7 mouse cellular contexts compared by ENCODE assay signal in the genomic region with DNA sequence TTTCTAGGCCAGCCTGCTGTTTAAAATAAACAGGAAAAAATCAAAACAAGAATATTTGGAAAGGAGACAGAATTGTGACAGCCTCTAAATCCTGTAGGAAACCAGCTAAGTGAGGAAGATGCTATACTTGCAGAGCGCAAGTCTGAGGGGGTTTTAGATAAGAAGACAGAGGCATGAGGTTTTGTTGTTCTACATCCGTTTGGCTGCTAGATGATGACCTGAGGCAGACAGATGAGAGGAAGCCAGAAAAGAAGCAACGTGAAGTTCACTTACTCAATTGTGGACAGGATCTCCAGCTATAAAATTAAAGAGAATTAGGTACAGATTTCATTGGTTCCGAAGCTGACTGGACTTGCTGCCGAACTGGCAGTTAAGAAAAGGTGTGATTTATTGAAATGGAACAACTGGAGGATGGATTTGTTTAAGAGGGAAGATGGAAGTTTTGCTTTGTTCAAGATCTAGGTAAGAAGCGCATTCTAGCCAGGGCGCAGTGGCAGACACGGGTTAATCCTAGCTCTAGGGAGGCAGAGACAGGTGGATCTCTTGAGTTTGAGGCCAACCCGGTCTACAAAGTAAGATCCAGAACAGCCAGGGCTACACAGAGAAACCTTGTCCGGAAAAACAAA. TPM values are rescaled to one million over a fixed set of nuclear protein-coding genes. Genes with fewer than 3 reads are reported as not detected.
A peak's percentile ranks its signal among the peaks of the same experiment; 100 is the strongest.
DNase-seq lines count a peak whose midpoint lies in the region; ATAC-seq lines count a peak whose summit lies in the region.

No protein-coding gene starts in this region.

- H3K4me1 ChIP-seq in lung, embryonic 15.5 days = peaks cover 20% of the 10 kb centered on the region
- no peaks in the 10 kb centered on the region for H3K4me1 ChIP-seq in embryonic facial prominence, embryonic 11.5 days (ENCODE audit: control insufficient read depth, insufficient read depth, low read length)
- H3K4me1 ChIP-seq in neural tube, embryonic 13.5 days (replicated peaks) = peaks cover 23% of the 10 kb centered on the region

- peak overlapping the region; percentile 58 for H3K9ac ChIP-seq in lung, embryonic 15.5 days
- peak overlapping the region; percentile 80 for H3K9ac ChIP-seq in embryonic facial prominence, embryonic 11.5 days (replicated peaks; ENCODE audit: low read length)
- H3K9ac ChIP-seq in neural tube, embryonic 13.5 days = peak overlapping the region; percentile 76

- no peaks in the 10 kb centered on the region for H3K27me3 ChIP-seq in lung, embryonic 15.5 days
- H3K27me3 ChIP-seq in embryonic facial prominence, embryonic 11.5 days (ENCODE audit: control insufficient read depth, insufficient read depth, low read length) = no peaks in the 10 kb centered on the region
- H3K27me3 ChIP-seq in neural tube, embryonic 13.5 days = no peaks in the 10 kb centered on the region

- H3K4me2 ChIP-seq in lung, embryonic 15.5 days = peak overlapping the region; percentile 66
- peak overlapping the region; percentile 68 for H3K4me2 ChIP-seq in embryonic facial prominence, embryonic 11.5 days (ENCODE audit: low read depth, low read length)
- H3K4me2 ChIP-seq in neural tube, embryonic 13.5 days = peak overlapping the region; percentile 71

- H3K4me3 ChIP-seq in lung, embryonic 15.5 days = peak overlapping the region; percentile 62
- peak overlapping the region; percentile 80 for H3K4me3 ChIP-seq in embryonic facial prominence, embryonic 11.5 days (ENCODE audit: low read depth, low read length)
- peak overlapping the region; percentile 85 for H3K4me3 ChIP-seq in neural tube, embryonic 13.5 days

- no peak for DNase-seq in lung, postnatal 25 days (ENCODE audit: low spot score)
- peak; percentile 42 for DNase-seq in embryonic facial prominence, embryonic 11.5 days (ENCODE audit: low spot score)
- peak; percentile 29 for DNase-seq in kidney, postnatal 14 days
- no peak for DNase-seq in urinary bladder, postnatal 25 days (ENCODE audit: low spot score)

- H3K27ac ChIP-seq in lung, embryonic 15.5 days = 0 out of 2 replicates have a peak overlapping the region, but pooled peaks have one; percentile 10
- no peak overlapping the region for H3K27ac ChIP-seq in embryonic facial prominence, embryonic 11.5 days (replicated peaks; ENCODE audit: low read depth, low read length)
- H3K27ac ChIP-seq in neural tube, embryonic 13.5 days (replicated peaks) = peak overlapping the region; percentile 76; the same call in 1 of the 2 replicates

- no peak for ATAC-seq in lung, embryonic 15.5 days (ENCODE audit: borderline replicate concordance, extremely low read depth, low FRiP score, low TSS enrichment)
- ATAC-seq in embryonic facial prominence, embryonic 11.5 days (replicated peaks; ENCODE audit: insufficient number of reproducible peaks, low FRiP score, low TSS enrichment, low read depth) = no peak
- ATAC-seq in neural tube, embryonic 13.5 days (ENCODE audit: low read depth) = no peak
- no peak for ATAC-seq in frontal cortex, adult (ENCODE audit: low TSS enrichment)

- H3K36me3 ChIP-seq in lung, embryonic 15.5 days = peaks cover 22% of the 10 kb centered on the region
- peaks cover 2% of the 10 kb centered on the region for H3K36me3 ChIP-seq in embryonic facial prominence, embryonic 11.5 days (replicated peaks; ENCODE audit: control insufficient read depth, insufficient read depth, low read depth, low read length)
- peaks cover 32% of the 10 kb centered on the region for H3K36me3 ChIP-seq in neural tube, embryonic 13.5 days

- H3K9me3 ChIP-seq in lung, embryonic 15.5 days = no peaks in the 10 kb centered on the region
- H3K9me3 ChIP-seq in embryonic facial prominence, embryonic 11.5 days (replicated peaks; ENCODE audit: control insufficient read depth, low read length) = no peaks in the 10 kb centered on the region
- H3K9me3 ChIP-seq in neural tube, embryonic 13.5 days = no peaks in the 10 kb centered on the region

- 17% methylated on average over 10 of the region's 10 CpGs for WGBS in lung, embryonic 15.5 days
- WGBS in embryonic facial prominence, embryonic 11.5 days = 31% methylated on average over 10 of the region's 10 CpGs
- WGBS in neural tube, embryonic 13.5 days = 27% methylated on average over 10 of the region's 10 CpGs

RNA-seq across cellular contexts. Expression of gene Xpc, which starts 0.8 kb away (rescaled TPM):
- polyA plus RNA-seq in lung, embryonic 15.5 days (2015; fragmentation: Nextera tagmentation; extraction: Ambion mirVana) = 16.4 and 17.2 TPM in 2 replicates
- polyA plus RNA-seq in embryonic facial prominence, embryonic 11.5 days (2014; fragmentation: Nextera tagmentation; extraction: Ambion mirVana) = 20.1 and 22.4 TPM in 2 replicates
- polyA plus RNA-seq in neural tube, embryonic 13.5 days (2015; fragmentation: Nextera tagmentation; extraction: Ambion mirVana) = 21.1 and 21.6 TPM in 2 replicates

RNA-seq across cellular contexts. Expression of gene Lsm3, which starts 0.9 kb away (rescaled TPM):
- 272 and 305 TPM in 2 replicates for polyA plus RNA-seq in lung, embryonic 15.5 days (2015; fragmentation: Nextera tagmentation; extraction: Ambion mirVana)
- polyA plus RNA-seq in embryonic facial prominence, embryonic 11.5 days (2014; fragmentation: Nextera tagmentation; extraction: Ambion mirVana) = 365 and 379 TPM in 2 replicates
- polyA plus RNA-seq in neural tube, embryonic 13.5 days (2015; fragmentation: Nextera tagmentation; extraction: Ambion mirVana) = 167 and 180 TPM in 2 replicates

RNA-seq across cellular contexts. Expression of gene Tmem43, which starts 41.3 kb away (rescaled TPM):
- polyA plus RNA-seq in lung, embryonic 15.5 days (2015; fragmentation: Nextera tagmentation; extraction: Ambion mirVana) = 50.9 and 52.5 TPM in 2 replicates
- polyA plus RNA-seq in embryonic facial prominence, embryonic 11.5 days (2014; fragmentation: Nextera tagmentation; extraction: Ambion mirVana) = 63.8 and 64.0 TPM in 2 replicates
- polyA plus RNA-seq in neural tube, embryonic 13.5 days (2015; fragmentation: Nextera tagmentation; extraction: Ambion mirVana) = 39.5 and 42.3 TPM in 2 replicates

RNA-seq across cellular contexts. Expression of gene Chchd4, which starts 41.5 kb away (rescaled TPM):
- polyA plus RNA-seq in lung, embryonic 15.5 days (2015; fragmentation: Nextera tagmentation; extraction: Ambion mirVana) = 24.7 and 25.2 TPM in 2 replicates
- 25.7 and 28.4 TPM in 2 replicates for polyA plus RNA-seq in embryonic facial prominence, embryonic 11.5 days (2014; fragmentation: Nextera tagmentation; extraction: Ambion mirVana)
- polyA plus RNA-seq in neural tube, embryonic 13.5 days (2015; fragmentation: Nextera tagmentation; extraction: Ambion mirVana) = 27.5 and 30.7 TPM in 2 replicates

Comparison
In these comparisons a context has a peak if more than half of its experiments do, and no peak if none do; other contexts are left out.
1. DNase-seq: peak in embryonic facial prominence, embryonic 11.5 days (single experiment) and kidney, postnatal 14 days (single experiment); none in lung, postnatal 25 days (single experiment) and urinary bladder, postnatal 25 days (single experiment).
2. Peak in every context shown above with its lines, with median percentiles within 50 percentile points of each other: H3K4me2 ChIP-seq, H3K4me3 ChIP-seq and H3K9ac ChIP-seq.